Mouse (Mus musculus) 3T3-L1 (cell line): ENCODE data around the gene Atp2b4.

Source experiments
- DNase-seq: peaks from one replicate; pipeline ENCODE4 v3.0.0-alpha.2; 2015; ENCODE audit warnings: low read depth, low spot score

Gene Atp2b4

GRCm38 (mm10) chr1:133798821-133799415 is 1.9 kb downstream of the Atp2b4 start:
- DNase-seq, result no peak

GRCm38 (mm10) chr1:133797979-133798820 is 2.6 kb downstream of the Atp2b4 start:
- no peak for DNase-seq

GRCm38 (mm10) chr1:133797327-133797978 is 3.4 kb downstream of the Atp2b4 start:
- no peak for DNase-seq

- peak; percentile 11 for DNase-seq
Measured at GRCm38 (mm10) chr1:133793646-133794045, 7.2 kb downstream of the Atp2b4 start.

GRCm38 (mm10) chr1:133790011-133790410 is 10.8 kb downstream of the Atp2b4 start:
- DNase-seq, result peak; percentile 42

- no peak for DNase-seq
Measured at GRCm38 (mm10) chr1:133788864-133789263, 12.0 kb downstream of the Atp2b4 start.

- no peak for DNase-seq
Measured at GRCm38 (mm10) chr1:133787500-133788210, 13.2 kb downstream of the Atp2b4 start.

GRCm38 (mm10) chr1:133784621-133785020 is 16.2 kb downstream of the Atp2b4 start:
- DNase-seq, result peak; percentile 80

- DNase-seq, result peak; percentile 77
Measured at GRCm38 (mm10) chr1:133781531-133781930, 19.3 kb downstream of the Atp2b4 start.

GRCm38 (mm10) chr1:133779043-133779442 is 21.8 kb downstream of the Atp2b4 start:
- DNase-seq, result peak; percentile 99

- DNase-seq, result peak; percentile 79
Measured at GRCm38 (mm10) chr1:133777651-133778231, 23.1 kb downstream of the Atp2b4 start.

GRCm38 (mm10) chr1:133772553-133772952 is 28.3 kb downstream of the Atp2b4 start:
- DNase-seq, result no peak

- peak; percentile 28 for DNase-seq
Measured at GRCm38 (mm10) chr1:133771831-133772399, 28.9 kb downstream of the Atp2b4 start.

- no peak for DNase-seq
Measured at GRCm38 (mm10) chr1:133767994-133768393, 32.8 kb downstream of the Atp2b4 start.

- DNase-seq, result no peak
Measured at GRCm38 (mm10) chr1:133766901-133767529, 33.8 kb downstream of the Atp2b4 start.

- DNase-seq, result peak; percentile 47
Measured at GRCm38 (mm10) chr1:133765376-133765775, 35.5 kb downstream of the Atp2b4 start.

- no peak for DNase-seq
Measured at GRCm38 (mm10) chr1:133762946-133763422, 37.9 kb downstream of the Atp2b4 start.

GRCm38 (mm10) chr1:133761278-133761677 is 39.6 kb downstream of the Atp2b4 start:
- DNase-seq, result no peak

- DNase-seq, result no peak
Measured at GRCm38 (mm10) chr1:133754317-133754868, 46.4 kb downstream of the Atp2b4 start.

GRCm38 (mm10) chr1:133753325-133753724 is 47.5 kb downstream of the Atp2b4 start:
- no peak for DNase-seq
